Mouse (Mus musculus): ENCODE results near the gene Ccl7.

Gene Ccl7

GRCm38 (mm10) chr11:82035857-82036256, 9.7 kb upstream of the Ccl7 start:
- no peak for DNase-seq

- no peak for DNase-seq
Observed at GRCm38 (mm10) chr11:82038535-82038934, 7.0 kb upstream of the Ccl7 start, which contains the start of gene Gm17268. Gene Gm17268 (minus strand): TSS chr11:82038562.

- no peak for DNase-seq
Observed at GRCm38 (mm10) chr11:82039132-82039660, 6.3 kb upstream of the Ccl7 start.

DNA sequence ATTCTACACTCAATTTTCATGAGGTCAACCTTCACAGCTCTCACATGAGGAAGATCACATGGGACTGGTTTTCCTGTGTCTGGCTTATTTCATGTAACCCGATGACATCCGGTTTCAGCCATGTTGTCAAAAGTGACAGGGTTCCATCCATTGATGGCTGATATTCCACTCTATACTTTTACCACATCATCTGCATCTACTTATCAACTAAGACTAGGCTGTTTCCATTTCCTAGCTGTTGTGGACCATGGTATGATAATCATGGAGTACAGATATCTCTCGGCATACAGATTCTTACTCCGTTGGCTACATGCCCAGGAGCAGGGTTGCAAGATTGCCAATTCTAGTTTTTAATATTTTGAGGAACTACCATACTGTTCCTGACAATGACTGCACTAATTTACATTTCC, 3.8 kb upstream of the Ccl7 start:
- DNase-seq = no peak

GRCm38 (mm10) chr11:82047746-82048415, 2.4 kb downstream of the Ccl7 start:
- DNase-seq = no peak

- DNase-seq = no peak
Observed at GRCm38 (mm10) chr11:82053849-82054248, 8.3 kb downstream of the Ccl7 start.

DNA sequence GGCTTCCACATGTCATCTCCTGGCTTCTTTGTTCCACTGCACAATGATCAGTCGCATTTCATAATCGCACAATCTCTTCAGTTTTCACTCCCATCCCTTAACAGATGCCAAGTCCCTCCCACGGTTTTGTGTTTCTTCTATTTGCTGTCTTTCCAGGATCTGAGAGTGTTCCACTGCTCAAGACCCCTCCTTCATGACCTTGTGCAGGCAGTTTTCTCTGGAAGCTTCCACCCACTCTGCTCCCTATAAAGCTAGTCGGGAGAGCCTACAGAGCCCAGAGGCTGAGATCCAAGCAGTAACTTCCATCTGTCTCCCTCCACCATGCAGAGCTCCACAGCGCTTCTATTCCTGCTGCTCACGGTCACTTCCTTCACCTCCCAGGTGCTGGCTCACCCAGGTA, 12.1 kb downstream of the Ccl7 start, which contains the start of gene Ccl11:
TSS of gene Ccl11 (plus strand) at position 178 of the 400 bp plus-strand sequence.
- DNase-seq = no peak

DNA sequence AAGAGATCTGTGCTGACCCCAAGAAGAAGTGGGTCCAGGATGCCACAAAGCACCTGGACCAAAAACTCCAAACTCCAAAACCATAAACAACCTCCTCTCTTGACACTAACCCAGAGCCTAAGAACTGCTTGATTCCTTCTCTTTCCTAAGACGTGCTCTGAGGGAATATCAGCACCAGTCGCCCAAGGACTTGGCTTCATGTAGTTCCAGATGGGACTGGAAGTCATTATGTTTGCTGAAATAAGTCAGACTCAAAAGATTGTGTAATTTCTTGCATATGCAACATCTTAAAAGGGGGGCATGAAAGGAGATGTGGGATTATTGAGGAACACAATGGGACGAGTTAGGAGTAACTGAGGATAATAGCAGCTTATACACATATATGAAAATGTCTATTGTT, 16.7 kb downstream of the Ccl7 start:
- DNase-seq = no peak

DNA sequence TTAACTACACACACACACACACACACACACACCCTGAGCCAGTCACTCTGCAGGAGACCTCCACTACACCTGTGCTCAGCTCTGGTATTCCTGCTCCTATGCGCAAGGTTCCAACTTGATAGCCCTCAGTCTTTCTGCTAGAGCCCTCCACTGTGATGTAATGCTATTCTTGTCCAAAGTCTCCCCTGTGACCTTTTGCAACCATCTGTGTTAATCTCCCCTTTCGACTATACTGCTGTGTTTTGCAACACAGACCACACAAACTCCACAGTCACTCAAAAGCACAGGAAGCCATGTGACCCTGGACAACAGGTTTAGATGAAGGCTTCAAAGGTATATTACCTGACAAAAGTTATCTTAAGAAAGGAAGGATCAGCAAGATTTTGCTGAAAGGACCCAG, 17.9 kb downstream of the Ccl7 start:
- DNase-seq = no peak

DNA sequence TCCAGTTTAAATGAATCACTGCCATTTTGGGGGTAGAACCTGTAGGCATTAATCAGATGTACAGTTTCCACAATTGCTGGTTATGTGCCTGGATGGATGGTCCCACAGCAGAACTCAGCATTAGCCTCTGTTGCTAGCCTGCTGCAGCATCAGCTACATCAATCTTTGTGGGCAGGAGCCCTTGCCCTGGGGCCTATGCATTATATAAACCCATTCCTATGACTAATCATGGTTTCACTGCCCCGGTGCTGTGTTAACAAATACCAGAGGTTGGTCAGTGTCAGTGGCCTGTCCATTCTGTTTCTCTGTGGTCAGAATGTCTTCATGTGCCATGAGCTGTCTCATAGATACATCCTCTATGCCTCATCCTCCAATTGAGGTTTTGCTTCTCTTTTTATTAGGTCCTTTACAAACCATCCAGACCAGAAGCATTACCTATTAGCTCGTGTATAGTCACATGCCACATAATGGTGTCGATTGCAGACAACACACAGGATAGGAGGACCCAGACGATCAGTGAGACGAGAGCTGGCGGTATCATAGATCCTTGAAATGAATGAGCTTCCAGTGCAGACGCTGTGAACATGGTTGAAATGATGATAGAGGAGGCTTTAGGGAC, 21.6 kb downstream of the Ccl7 start:
- DNase-seq = no peak

DNA sequence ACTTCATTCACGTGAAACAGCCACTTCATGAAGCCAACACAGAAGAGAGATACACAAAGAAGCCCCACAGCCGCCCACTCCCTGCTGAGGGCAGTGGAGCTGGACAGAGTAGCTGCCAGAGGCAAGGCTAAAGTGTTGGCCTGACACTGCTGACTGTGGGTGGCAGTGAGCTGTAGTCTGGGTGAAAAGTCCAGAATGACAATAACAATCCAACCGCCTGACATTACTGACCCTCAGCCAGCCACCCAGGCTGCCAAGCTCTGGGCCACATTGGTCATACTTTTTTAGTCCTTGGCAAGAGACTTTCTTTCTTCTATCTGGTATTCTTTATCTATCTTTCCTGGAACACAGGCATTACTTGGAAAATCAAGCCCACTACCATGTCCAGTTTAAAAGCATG, 25.6 kb downstream of the Ccl7 start:
- DNase-seq = no peak

DNA sequence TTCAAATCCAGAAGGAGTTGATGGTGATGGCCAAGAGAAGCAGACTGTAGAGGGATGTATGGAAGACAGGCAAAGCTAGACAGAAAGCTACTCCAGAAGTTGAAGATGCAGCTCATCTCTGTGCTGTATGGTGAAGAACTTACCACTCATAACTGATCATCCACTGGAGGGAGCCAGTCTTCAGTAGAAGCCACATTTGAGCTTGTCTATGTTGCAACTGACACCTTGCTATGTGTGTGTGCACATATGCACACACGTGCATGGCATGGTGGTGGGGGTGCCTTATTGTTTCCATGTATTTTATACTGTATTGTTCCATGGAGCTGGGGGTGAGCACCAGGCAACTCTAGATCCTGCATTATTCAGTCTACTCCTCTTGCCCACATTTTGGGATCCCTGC, 26.9 kb downstream of the Ccl7 start:
- DNase-seq = no peak

DNA sequence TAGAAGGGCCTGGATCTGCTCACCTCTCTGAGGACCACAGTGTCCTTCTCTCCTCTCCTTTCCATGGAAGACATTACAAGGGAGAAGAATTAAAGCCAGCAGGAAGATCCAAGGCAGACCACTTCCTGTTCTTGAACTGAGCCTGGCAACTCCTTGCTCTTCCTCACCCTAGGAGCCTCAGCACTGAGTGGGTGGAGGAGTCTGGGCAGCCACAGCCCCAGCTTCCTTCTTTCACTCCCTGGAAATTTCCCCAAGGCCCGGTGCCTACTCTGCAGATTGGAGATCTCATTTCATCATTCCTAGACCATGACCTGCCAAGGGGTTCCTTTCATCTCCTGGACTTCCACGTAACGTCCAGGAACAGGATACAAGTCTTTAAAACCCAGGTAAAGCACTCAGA, 27.5 kb downstream of the Ccl7 start:
- DNase-seq = no peak

DNA sequence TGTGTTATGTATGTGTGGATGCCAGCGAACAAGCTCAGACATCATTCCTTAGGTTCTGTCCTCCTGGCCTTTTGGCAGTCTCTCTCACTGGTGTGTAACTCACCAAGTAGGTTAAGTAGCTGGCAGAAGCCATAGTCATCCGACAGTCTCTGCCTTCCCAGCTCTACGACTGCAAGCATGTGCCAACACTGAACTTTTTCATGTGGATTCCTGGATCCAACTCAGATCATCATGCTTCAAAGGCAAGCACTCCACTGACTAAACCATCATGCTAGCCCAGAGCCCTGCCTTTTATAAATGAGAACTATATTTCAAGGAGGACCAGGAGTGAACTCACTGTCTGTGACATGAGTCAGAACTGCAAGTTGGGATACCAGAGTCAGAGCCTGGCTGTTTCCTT, 28.2 kb downstream of the Ccl7 start:
- DNase-seq = no peak

DNA sequence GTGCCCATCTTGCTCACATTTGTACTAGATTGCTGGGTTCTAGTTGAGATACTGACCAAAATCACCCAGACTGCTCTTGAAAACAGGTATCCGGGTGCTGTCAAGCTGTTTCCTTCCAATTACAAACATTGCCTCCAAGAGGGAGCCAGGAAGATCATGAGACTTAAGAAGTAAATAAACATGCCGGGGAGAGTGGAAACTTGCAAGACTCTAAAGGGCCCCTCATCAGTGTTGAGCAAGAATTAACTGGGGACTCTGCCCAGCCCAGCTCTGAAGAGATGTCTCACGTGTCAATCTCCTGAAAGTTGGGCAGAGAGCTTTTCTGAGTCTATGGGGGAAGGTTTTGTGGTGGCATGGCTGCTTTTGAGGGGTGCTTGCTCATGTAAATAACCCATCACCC, 31.5 kb downstream of the Ccl7 start:
- DNase-seq = no peak

DNA sequence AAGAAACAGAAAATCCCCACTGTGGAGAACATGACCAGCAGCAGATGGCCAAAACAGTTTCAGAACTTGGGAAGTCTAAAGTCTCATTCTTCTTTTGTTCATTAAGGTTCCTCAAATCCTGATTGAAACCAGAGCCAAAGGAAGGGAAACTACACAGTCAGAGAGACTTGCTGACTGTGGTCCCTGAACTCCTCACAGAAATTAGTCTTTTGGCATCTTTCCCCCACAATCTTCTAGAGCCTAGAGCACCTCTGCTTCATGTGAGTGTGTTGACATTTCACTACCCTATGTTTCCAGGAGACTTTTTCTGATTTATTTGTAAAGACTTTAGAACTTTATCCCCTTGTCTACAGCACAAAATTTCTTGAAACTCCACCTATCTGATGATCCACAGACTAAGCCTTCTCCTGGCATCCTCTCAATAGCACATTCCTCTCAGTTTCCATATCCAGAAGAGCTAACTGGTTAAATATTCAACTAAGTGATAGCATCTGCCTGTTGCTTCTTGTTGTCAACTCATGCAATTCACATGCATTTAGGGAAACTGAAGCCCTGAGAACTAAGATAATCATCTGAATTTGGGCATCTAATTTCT, 32.7 kb downstream of the Ccl7 start:
- DNase-seq = no peak

DNA sequence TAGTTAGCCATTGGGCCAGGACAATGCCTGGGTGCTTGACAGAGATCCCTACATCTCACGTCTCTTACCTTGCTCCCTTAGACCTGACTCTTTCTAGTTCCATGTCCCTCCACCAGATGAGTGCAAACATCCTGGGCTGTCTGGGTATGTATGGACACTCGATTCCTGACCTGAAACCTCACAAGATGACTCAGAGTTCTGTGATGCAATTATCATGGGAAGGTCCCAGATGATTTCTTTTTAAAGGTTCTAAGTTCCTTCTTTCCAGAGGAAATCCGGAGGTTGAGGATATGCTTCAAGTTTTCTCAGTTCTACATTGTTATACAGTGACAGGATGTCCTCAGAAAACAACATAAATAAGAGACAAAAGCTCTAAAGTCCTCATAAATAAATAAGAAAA, 35.4 kb downstream of the Ccl7 start:
- no peak for DNase-seq

DNA sequence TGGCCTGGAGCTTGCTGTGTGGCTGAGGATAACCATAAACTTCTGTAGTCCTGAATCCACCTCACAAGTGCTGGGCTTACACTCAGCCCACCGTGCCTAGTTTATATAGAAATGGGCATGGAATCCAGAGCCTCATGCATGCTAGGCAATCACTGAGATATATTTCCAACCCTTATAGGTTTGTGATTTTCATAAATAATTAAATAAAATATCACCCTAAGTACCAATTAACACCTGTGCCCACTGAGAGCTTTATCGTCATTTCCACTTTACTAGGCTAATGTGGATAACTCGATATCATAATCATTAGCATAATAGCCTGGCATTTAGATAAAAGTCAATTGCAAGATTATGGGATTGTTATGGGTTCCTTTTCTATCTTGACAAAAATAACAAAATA, 38.8 kb downstream of the Ccl7 start:
- DNase-seq = no peak
